Mouse (Mus musculus): ENCODE measurements around the gene Zfp646. TPM values are rescaled to one million over a fixed set of nuclear protein-coding genes. Genes with fewer than 3 reads are reported as not detected.

The Zfp646 gene
- polyA plus RNA-seq, 1 experiment: 15.2 TPM

DNA sequence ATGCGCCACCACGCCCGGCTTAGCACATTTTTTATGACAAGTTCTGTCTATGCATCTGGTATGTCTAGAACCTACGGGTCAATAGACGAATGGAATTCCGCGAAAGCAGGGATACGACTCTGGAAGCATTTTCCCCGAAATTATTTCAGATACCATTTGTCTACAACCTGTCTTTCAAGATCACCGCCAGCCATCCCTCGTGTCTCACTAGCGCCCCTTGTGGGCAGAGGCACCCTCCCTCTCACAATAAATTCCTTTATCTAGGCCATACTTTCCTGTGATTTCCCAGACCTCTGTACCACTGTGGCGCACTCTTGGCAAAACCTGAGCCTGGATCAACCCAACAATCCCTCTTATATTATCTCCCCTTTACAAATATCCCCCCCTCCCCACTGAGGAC is 20.4 kb downstream of the Zfp646 start:
- H3K27me3 ChIP-seq (ENCODE audit: control insufficient read depth, insufficient read depth, insufficient read length): peaks cover 9% of the 10 kb centered on the region
- H3K4me3 ChIP-seq (ENCODE audit: insufficient read depth, poor library complexity, severe bottlenecking): no peak overlapping the region
- no peaks in the 10 kb centered on the region for H3K36me3 ChIP-seq (ENCODE audit: control insufficient read depth, insufficient read depth)
- TF ChIP-seq CTCF (IDR thresholded peaks at IDR 0.05; ENCODE audit: control insufficient read depth, insufficient read depth, insufficient read length) (peak; percentile 44), MYOD1 (IDR thresholded peaks at IDR 0.05; ENCODE audit: control insufficient read depth, insufficient read length, low read depth) (no peak)
- H3ac ChIP-seq (ENCODE audit: control insufficient read depth, insufficient read length, low read depth): no peak overlapping the region
- no peaks in the 10 kb centered on the region for H3K79me2 ChIP-seq (ENCODE audit: control insufficient read depth, insufficient read depth)
- no peaks in the 10 kb centered on the region for H3K79me3 ChIP-seq (ENCODE audit: low read depth)

DNA sequence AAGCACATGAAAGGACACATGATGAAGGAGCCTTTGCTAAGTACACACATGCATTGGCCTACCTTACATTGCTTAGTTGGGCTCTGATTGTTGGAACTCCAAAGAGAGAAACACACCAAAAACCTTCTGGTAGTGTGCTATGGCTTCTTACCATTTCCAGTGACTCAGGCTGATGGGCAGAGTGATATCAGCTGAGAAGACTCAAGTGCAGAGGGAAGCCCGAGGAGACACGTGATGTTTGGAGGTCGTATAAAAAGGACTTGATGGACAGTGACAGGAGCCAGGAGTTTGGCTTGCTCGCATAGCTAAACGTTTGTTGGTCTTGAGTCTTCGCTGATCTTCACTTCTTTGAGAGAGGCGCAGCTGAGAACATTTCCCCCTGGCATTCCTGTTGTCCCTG is 21.5 kb downstream of the Zfp646 start:
- H3K79me3 ChIP-seq (ENCODE audit: low read depth): no peaks in the 10 kb centered on the region
- H3ac ChIP-seq (ENCODE audit: control insufficient read depth, insufficient read length, low read depth): no peak overlapping the region
- TF ChIP-seq CEBPB (IDR thresholded peaks at IDR 0.05; ENCODE audit: low read depth): no peak
- no peak for TF ChIP-seq MYOD1 (IDR thresholded peaks at IDR 0.05; ENCODE audit: control insufficient read depth, insufficient read length, low read depth)
- no peak for TF ChIP-seq CTCF (IDR thresholded peaks at IDR 0.05; ENCODE audit: control insufficient read depth, insufficient read depth, insufficient read length)
- no peak overlapping the region for H3K4me3 ChIP-seq (ENCODE audit: insufficient read depth, poor library complexity, severe bottlenecking)
- H3K79me2 ChIP-seq (ENCODE audit: control insufficient read depth, insufficient read depth): no peaks in the 10 kb centered on the region
- peaks cover 9% of the 10 kb centered on the region for H3K27me3 ChIP-seq (ENCODE audit: control insufficient read depth, insufficient read depth, insufficient read length)
- no peaks in the 10 kb centered on the region for H3K36me3 ChIP-seq (ENCODE audit: control insufficient read depth, insufficient read depth)

DNA sequence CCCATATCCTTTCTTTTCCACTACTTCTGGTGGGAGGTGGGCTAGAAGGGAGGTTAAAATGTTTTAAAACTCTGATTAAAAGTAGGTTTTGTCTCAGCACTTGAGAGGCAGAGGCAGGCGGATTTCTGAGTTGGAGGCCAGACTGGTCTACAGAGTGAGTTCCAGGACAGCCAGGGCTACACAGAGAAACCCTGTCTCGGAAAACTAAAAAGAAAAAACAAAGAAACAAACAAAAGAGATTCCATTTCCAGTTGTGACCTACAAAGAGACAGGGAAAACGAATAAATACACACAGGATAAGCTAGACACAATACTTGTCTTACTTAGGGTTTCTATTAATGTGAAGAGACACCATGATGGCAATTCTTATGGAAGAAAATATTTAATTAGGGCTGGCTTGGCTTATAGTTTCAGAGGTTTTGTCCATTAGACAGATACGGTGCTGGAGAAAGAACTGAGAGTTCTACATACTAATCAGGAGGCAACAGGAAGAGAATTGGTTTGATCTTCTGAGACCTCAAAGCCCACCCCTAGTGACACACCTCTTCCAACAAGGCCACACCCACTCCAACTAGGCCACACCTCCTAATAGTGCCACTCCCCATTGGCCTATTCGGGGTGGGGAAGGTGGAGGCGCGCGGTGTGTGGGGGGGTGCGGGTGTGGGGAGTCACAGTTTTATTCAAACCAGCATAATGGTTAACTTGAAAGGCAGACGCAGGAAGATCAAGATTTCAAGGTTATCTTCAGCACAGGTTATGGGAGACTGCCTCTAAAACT is 22.3 kb downstream of the Zfp646 start:
- Histone ChIP-seq H3K4me3 (ENCODE audit: insufficient read depth, poor library complexity, severe bottlenecking) (no peak overlapping the region), H3K79me3 (ENCODE audit: low read depth) (no peaks in the 10 kb centered on the region), H3ac (ENCODE audit: control insufficient read depth, insufficient read length, low read depth) (no peak overlapping the region), H3K27me3 (ENCODE audit: control insufficient read depth, insufficient read depth, insufficient read length) (peaks cover 9% of the 10 kb centered on the region), H3K36me3 (ENCODE audit: control insufficient read depth, insufficient read depth) (no peaks in the 10 kb centered on the region), H3K79me2 (ENCODE audit: control insufficient read depth, insufficient read depth) (no peaks in the 10 kb centered on the region)
- TF ChIP-seq FOSL1 (IDR thresholded peaks at IDR 0.05; ENCODE audit: insufficient read depth, low read length, poor library complexity, severe bottlenecking) (no peak), MYOD1 (IDR thresholded peaks at IDR 0.05; ENCODE audit: control insufficient read depth, insufficient read length, low read depth) (no peak), USF1 (IDR thresholded peaks at IDR 0.05; ENCODE audit: low read depth) (no peak), MAX (IDR thresholded peaks at IDR 0.05) (no peak), CEBPB (IDR thresholded peaks at IDR 0.05; ENCODE audit: low read depth) (no peak), CTCF (IDR thresholded peaks at IDR 0.05; ENCODE audit: control insufficient read depth, insufficient read depth, insufficient read length) (no peak), MYOG (IDR thresholded peaks at IDR 0.05; ENCODE audit: control insufficient read depth, extremely low read depth, insufficient read length) (no peak)

DNA sequence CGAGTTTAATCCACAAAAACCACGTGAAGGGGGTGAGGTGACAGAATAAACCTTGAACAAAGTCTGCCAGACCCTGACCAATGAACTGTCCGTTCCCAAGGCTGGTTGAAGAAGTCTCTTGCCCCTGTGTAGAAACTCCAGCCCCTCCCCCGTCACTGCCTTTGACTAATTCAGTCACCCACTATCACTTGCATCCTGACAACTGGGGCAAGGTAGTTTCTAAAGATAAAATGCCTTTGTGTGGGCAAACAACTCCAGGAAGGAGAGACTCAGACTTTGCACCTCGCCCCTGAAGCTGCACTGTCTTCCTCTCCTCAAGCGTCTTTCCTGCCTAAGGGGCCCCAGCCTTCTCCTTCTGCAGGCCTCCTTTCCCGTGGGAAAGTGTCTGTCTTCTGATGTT is 24.0 kb downstream of the Zfp646 start:
- no peak overlapping the region for H3ac ChIP-seq (ENCODE audit: control insufficient read depth, insufficient read length, low read depth)
- peaks cover 2% of the 10 kb centered on the region for H3K79me3 ChIP-seq (ENCODE audit: low read depth)
- TF ChIP-seq FOSL1 (IDR thresholded peaks at IDR 0.05; ENCODE audit: insufficient read depth, low read length, poor library complexity, severe bottlenecking) (no peak), USF1 (IDR thresholded peaks at IDR 0.05; ENCODE audit: low read depth) (no peak), CEBPB (IDR thresholded peaks at IDR 0.05; ENCODE audit: low read depth) (no peak), MYOG (IDR thresholded peaks at IDR 0.05; ENCODE audit: control insufficient read depth, extremely low read depth, insufficient read length) (no peak), MYOD1 (IDR thresholded peaks at IDR 0.05; ENCODE audit: control insufficient read depth, insufficient read length, low read depth) (no peak), MAX (IDR thresholded peaks at IDR 0.05) (no peak), CTCF (IDR thresholded peaks at IDR 0.05; ENCODE audit: control insufficient read depth, insufficient read depth, insufficient read length) (no peak)
- H3K79me2 ChIP-seq (ENCODE audit: control insufficient read depth, insufficient read depth): peaks cover 7% of the 10 kb centered on the region
- H3K27me3 ChIP-seq (ENCODE audit: control insufficient read depth, insufficient read depth, insufficient read length): peaks cover 9% of the 10 kb centered on the region
- H3K4me3 ChIP-seq (ENCODE audit: insufficient read depth, poor library complexity, severe bottlenecking): no peak overlapping the region
- H3K36me3 ChIP-seq (ENCODE audit: control insufficient read depth, insufficient read depth): no peaks in the 10 kb centered on the region

DNA sequence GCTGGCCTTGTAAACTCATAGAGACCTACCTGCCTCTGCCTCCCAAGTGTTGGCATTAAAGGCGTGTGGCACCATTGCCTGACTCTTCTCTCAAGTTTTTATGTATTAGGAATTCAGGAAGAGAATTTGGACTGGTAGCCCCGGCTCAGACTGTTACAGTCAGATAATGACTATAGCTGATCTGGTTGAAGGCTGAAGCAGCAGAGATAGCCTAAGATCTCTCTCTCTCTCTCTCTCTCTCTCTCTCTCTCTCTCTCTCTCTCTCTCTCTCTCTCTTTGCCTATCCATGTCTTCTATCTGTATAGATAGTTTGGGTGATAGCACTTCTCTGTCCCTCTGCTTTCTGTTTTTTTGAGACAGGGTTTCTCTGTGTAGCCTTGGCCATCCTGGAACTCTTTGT is 25.8 kb downstream of the Zfp646 start:
- TF ChIP-seq MAX (IDR thresholded peaks at IDR 0.05) (no peak), USF1 (IDR thresholded peaks at IDR 0.05; ENCODE audit: low read depth) (no peak), FOSL1 (IDR thresholded peaks at IDR 0.05; ENCODE audit: insufficient read depth, low read length, poor library complexity, severe bottlenecking) (no peak)
- Histone ChIP-seq H3K79me3 (ENCODE audit: low read depth) (peaks cover 2% of the 10 kb centered on the region), H3ac (ENCODE audit: control insufficient read depth, insufficient read length, low read depth) (no peak overlapping the region), H3K79me2 (ENCODE audit: control insufficient read depth, insufficient read depth) (peaks cover 10% of the 10 kb centered on the region), H3K4me3 (ENCODE audit: insufficient read depth, poor library complexity, severe bottlenecking) (no peak overlapping the region), H3K36me3 (ENCODE audit: control insufficient read depth, insufficient read depth) (peaks cover 15% of the 10 kb centered on the region), H3K27me3 (ENCODE audit: control insufficient read depth, insufficient read depth, insufficient read length) (peaks cover 9% of the 10 kb centered on the region)

DNA sequence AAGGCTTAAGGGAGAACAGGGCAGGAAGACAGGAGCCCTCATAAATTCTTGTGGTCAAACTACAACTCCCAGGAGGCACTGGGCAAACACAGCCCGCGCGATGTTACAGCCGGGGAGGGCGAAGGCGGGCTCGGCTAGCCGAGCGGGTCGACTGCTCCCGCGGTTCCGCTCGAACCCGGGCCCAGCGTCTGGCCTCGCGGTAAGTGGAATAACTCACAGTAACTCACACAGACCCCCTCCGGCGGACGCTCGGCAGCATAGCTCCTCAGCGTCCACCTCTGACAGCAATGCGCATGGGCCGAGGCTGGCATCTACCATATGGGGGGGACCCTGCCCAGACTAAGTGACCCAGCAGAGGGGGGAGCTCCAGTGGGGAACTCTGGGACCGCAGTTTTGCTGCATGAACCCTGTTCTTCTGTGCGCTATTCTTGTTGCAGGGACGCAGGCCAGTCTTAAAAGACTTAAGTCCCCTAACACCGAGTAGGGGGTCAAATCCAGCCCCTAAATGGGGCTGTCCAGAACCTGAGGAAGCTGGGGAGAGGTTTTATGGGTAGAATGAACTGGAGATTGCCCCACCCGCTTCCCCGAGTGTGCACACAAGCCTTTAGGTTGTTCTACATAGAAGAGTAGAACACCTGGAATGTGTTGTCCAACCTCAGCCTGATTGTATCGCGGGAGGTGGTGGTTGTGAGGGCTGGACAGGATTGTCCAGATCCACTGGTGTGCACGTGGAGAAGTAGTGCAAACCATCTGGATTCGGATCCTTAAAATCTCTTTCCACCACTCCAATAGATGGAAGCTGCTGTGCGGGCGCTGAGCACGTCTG is 28.2 kb downstream of the Zfp646 start, which contains the start of gene Bckdk:
TSS of gene Bckdk (plus strand) at position 112 of the 826 bp plus-strand sequence.
- Histone ChIP-seq H3K36me3 (ENCODE audit: control insufficient read depth, insufficient read depth) (peaks cover 30% of the 10 kb centered on the region), H3K27me3 (ENCODE audit: control insufficient read depth, insufficient read depth, insufficient read length) (peaks cover 7% of the 10 kb centered on the region), H3K4me3 (ENCODE audit: insufficient read depth, poor library complexity, severe bottlenecking) (peak within 1 kb of the TSS; percentile 85), H3ac (ENCODE audit: control insufficient read depth, insufficient read length, low read depth) (peak within 1 kb of the TSS; percentile 76), H3K79me3 (ENCODE audit: low read depth) (peaks cover 2% of the 10 kb centered on the region), H3K79me2 (ENCODE audit: control insufficient read depth, insufficient read depth) (peaks cover 10% of the 10 kb centered on the region)
- TF ChIP-seq MYOG (IDR thresholded peaks at IDR 0.05; ENCODE audit: control insufficient read depth, extremely low read depth, insufficient read length) (no peak), MYOD1 (IDR thresholded peaks at IDR 0.05; ENCODE audit: control insufficient read depth, insufficient read length, low read depth) (no peak), CTCF (IDR thresholded peaks at IDR 0.05; ENCODE audit: control insufficient read depth, insufficient read depth, insufficient read length) (no peak), CEBPB (IDR thresholded peaks at IDR 0.05; ENCODE audit: low read depth) (no peak), MAX (IDR thresholded peaks at IDR 0.05) (no peak), USF1 (IDR thresholded peaks at IDR 0.05; ENCODE audit: low read depth) (no peak), FOSL1 (IDR thresholded peaks at IDR 0.05; ENCODE audit: insufficient read depth, low read length, poor library complexity, severe bottlenecking) (no peak)
